Mouse (Mus musculus) left cerebral cortex, postnatal 36 days (tissue): ENCODE results near the gene 2010111I01Rik. TPM values are rescaled to one million over a fixed set of nuclear protein-coding genes. Genes with fewer than 3 reads are reported as not detected.
A peak's percentile ranks its signal among the peaks of the same experiment; 100 is the strongest.
"Not testable (repeated sequence)": the region's sequence is repeated elsewhere in the genome, so short reads cannot be mapped to it uniquely, and the experiment has no call there.

ENCODE experiments used
- DNase-seq, 2 experiments: peaks; one replicate each; pipeline ENCODE4 v3.0.0; 2021 to 2022; ENCODE audit warnings: low spot score in 2 of 2, mixed read lengths in 1 of 2
- intact Hi-C: fragments of 180-260 bp; cut with DNase I; formaldehyde crosslinking; loops from one replicate; pipeline ENCODE4 v1.15.1; 2025
- total RNA-seq, 2 experiments: library from RNA; stranded (reverse); gene quantifications; 2 replicates each; pipeline ENCODE4 v1.2.3; 2021

The 2010111I01Rik gene
- total RNA-seq = 100 to 1,000 TPM in 1 of 2 experiments, 10 to 100 TPM in 1; 93.2 to 121 TPM

DNA sequence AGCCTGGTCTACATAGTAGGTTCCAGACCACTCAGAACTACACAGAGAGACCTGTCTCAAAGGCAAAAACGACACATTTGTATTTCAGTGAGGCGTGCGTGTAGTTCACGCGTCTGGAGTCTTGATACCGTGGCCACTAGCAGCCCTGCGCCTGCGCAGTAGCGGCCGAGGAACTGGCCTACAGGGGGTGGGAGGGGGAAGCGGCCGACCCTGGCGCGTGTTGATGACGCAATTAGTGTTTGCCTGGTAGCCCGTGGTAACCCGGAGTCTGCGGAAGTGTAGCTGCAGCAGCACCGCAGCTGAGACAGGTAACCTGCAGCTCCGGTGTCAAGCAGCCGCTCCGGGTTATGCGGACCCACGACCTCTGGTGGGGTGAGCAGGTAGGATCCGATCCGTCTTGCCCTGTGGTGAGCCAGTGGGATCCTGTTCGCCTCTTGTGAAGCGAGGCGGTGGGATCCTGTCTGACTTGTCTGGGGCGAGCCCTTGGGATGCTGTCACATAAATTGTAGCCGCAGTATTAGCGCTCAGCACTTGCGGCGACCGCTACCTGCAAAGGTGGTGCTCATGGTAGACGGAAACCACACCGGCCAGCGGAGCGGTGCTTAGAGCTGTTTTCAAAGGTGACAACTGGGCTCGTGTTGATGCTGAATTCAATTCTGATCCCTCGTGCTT is at the start of gene 2010111I01Rik:
TSS of gene 2010111I01Rik (plus strand) at position 254 of the 672 bp plus-strand sequence.
- DNase-seq = peak; percentile 96
- intact Hi-C loops = loop anchor here (10.0 kb wide), 1 partner anchor 70 kb away; no protein-coding TSS in a partner anchor

DNA sequence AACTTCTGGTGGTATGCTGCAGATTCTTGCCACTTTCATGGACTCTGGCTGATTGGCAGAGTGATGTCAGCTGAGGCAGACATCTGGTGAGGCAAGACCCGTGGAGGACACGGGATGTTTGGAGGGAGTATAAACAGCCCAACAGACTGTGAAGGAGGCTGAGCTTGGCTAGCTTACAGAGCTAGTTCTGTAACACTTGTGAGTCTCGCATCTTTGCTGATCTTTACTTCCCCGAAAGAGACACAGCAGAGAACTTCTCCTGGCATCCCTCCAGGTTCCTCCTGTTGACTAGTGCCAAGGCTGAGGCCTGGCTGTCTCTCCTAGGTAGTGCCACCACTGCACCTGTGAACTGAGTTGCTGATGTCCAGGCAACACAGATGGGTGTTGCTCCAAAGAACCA is 48.0 kb upstream of the 2010111I01Rik start:
- intact Hi-C loops = no loop called here
- no peak for DNase-seq

DNA sequence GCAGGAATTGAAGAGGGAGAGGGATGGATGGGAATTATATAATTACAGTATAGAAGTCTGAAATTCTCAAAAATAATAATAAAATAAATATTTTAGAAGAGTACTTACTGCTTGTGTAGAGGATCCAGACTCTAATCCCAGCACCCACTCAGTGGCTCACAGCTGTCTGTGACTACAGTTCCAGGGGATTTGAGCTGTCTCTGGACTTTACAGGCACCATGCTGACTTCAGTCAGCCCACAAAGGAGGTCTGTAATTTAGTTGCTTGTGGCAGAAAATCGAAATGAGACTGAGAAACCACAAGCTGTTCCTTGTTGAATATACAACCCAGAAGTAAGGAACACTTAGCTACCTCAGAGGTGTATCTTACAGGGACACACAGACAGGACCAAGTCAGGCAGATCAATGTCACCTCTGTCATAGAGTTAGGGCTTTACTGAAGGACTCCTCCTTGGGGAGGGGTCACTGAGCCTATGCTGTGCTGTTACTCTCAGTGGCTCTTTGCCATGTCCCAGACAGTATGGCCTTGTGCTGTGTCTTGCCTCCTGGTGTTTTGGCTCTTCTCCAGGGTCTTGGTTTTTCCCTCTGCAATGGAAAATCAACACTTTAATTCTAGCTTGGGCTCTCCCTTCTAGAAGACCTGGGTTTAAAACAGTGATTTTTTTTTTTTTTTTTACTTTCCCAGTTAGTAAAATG is 47.1 kb upstream of the 2010111I01Rik start:
- no peak for DNase-seq
- intact Hi-C loops = no loop called here

DNA sequence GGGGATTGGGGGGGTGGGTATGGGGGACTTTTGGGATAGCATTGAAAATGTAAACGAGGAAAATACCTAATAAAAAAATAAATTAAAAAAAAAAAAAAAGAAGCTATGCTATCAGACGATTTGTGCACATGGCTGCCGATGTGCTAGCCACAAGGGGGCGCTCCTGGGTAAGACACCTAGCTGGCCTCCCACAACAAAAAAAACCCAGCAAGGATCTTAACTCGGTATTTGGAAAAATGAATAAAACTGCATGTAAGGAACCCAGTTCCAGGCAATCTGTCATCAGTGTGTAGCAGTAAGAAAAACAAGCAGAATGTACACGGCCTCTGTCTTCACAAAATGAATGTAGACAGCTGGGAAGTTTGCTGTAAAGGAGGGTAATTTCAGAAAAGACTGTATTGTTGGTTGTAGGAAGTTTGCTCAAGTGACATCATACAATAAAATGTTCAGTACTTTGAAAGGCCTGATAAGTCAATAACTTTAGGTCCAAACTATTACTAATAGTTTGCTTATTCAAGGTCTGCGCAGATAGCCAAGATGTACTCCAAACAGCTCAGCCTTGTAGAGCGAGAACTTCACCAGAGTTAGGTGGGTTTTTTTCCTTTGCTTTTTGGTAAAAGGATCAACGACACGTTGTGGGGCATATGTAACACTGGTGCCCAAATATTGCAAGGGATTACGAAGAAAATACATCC is 44.9 kb upstream of the 2010111I01Rik start:
- intact Hi-C loops = no loop called here
- DNase-seq = peak; percentile 64 to 74

DNA sequence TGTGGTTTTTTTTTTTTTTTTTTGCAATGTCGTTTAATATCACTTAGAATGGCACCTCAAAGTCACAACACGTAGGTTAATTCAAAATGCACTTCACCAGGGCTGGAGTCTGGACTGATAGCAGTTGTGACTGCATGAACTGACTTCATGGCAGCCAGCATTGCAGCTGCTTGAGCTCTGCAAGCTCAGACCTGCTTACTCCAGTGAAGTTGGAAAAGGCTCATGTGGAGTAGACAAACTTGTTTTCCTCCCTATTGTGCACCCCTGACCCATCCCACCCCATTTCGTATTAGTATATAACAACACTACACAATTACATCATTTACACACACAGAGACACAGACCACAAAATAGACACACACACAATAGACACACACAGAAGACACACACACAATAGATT is 42.0 kb upstream of the 2010111I01Rik start:
- intact Hi-C loops = no loop called here

DNA sequence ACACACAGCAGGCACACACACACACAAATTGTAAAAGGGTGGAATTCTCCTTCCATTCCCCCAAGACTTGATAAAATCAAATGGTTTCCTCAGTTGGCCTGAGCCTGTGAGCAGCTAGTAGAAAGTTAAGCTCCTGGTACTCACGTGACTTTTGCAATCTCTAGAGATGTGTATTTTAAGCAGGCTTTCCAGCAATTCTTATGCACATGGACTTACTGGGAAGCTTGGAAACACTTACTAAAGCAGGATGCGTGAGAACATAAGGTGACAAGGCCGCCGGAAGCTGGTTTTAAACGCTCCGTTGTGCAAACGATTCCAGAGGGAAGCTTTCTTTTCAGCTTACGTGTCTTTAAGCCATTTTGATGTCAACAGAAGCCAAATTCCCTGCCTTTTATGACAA is 41.5 kb upstream of the 2010111I01Rik start:
- intact Hi-C loops = no loop called here
- DNase-seq = no peak

More for the DNA sequence above, 42.0 kb upstream of the 2010111I01Rik start:
- no peak for DNase-seq

DNA sequence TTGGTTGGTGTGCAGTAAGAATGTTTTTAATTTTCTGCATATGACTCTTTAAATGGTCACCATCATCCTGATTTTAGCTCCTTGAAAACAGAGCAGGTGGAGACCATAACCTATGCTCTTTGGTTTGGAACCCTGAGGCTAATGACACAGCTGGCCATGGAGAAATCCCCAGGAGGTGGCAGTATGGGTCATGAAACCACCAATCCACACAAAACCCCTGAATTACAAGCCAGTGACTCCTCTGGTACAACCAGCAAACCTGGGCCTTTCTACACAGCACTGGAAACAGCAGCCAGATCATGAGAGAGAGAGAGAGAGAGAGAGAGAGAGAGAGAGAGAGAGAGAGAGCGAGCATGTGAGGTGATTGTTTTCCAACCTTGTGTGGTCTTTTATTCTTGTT is 38.2 kb upstream of the 2010111I01Rik start:
- no peak for DNase-seq
- intact Hi-C loops = loop anchor here (2.0 to 5.0 kb wide), 2 partner anchors 106 to 408 kb away; no protein-coding TSS in a partner anchor

DNA sequence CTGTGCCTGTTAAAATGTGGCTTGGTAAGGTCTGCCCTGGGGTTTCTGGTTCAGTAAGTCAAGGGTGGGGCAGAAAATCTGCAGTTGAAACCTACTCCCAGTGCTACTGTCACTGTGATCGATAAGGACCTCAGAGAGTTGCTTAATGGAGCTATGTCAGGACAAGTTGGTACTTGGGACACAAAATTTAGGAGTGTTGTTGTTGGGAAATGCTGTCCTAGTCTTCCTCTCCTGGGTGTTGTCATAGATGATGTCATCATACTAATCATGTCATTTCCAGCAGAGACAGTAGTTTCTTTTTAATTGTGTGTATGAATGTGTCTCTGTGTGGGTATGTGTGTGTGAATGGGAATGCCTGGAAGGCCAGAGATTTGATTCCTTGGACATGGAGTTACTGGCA is 37.2 kb upstream of the 2010111I01Rik start:
- DNase-seq = no peak
- intact Hi-C loops = loop anchor here (2.0 to 5.0 kb wide), 2 partner anchors 105 to 407 kb away; no protein-coding TSS in a partner anchor

DNA sequence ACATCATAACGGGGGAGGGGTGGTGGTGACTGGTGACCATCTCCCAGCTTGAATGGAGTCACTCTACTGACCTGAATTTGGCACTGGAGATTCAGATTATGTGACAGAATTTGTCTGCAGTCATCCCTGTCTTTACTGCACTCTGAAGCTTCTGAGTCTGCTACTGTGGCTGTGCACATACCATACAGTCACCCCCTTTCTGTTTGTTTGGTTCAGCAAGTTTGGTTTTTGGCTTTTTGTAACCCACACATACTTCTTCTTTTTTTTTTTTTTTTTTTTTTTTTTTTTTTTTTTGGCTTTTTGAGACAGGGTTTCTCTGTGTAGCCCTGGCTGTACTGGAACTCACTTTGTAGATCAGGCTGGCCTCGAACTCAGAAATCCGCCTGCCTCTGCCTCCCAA is 35.5 kb upstream of the 2010111I01Rik start:
- intact Hi-C loops = loop anchor here (5.0 kb wide), 1 partner anchor 103 kb away; no protein-coding TSS in a partner anchor
- DNase-seq = not testable (repeated sequence)

DNA sequence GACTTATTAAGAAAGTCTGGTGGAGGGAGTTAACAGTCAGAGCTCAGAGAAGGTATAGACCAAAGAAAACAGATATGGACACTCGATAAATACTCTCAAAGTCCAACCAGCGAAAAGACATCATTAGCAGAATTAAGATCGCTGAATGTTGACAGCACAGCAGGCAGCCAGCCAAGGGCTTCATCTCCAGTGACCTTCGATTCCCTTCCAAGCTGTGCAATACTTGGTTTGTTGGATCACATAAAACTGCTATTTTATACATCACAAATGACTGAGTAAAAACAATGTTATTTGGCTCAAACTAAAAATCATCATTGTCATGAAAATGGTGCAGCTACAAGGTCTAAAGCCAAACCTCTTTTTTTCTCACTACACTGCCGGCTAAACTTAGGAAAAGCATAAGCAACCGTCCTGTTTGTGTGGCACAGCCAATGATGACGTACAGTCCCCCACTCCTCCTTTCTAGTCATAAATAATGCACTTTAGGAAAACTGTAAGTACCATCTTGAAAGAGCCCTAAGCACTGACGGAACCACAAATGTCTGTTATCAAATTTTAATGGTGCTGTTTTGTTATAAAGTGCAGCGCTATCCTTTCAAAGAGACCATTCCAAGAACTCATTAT is 34.8 kb upstream of the 2010111I01Rik start:
- DNase-seq = no peak
- intact Hi-C loops = loop anchor here (5.0 kb wide), 1 partner anchor 102 kb away; no protein-coding TSS in a partner anchor

DNA sequence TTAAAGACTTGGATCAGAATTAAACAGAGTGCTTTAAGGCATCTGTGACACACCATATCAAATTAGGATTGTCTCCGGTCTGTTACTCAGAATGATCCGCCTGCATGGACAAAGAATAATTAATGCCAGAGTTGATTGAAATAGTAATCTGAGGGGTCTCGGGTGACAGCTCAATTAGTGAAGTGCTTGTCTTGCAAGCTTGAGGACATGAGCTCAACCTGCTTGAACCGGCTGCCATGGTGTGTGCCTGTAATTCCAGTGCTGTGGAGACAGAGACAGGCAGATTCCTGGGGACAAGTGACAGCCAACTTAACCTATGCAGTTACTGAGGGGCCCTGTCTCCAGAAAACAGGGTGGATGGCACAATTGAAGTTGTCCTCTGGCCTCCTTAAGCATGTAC is 32.2 kb upstream of the 2010111I01Rik start:
- intact Hi-C loops = no loop called here
- no peak for DNase-seq

DNA sequence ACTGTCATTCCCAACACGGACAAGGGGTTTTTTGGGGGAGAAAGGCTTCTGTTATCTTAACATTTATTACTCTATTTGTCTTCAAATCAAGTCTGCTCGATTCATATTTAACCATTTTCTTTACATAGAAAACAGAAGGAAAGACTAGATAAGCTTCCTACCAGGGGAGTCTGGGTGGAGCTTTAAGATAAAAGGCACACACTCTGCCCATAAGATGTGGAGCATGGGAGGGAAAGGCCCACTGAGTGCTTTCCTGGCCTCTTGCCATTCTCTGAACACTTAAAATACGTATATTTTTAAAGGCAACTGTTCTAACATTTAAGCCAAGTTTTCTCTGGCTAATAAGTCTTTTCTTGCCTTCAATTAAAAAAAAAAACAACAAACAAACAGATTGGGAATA is 25.3 kb upstream of the 2010111I01Rik start:
- intact Hi-C loops = no loop called here
- DNase-seq = no peak

DNA sequence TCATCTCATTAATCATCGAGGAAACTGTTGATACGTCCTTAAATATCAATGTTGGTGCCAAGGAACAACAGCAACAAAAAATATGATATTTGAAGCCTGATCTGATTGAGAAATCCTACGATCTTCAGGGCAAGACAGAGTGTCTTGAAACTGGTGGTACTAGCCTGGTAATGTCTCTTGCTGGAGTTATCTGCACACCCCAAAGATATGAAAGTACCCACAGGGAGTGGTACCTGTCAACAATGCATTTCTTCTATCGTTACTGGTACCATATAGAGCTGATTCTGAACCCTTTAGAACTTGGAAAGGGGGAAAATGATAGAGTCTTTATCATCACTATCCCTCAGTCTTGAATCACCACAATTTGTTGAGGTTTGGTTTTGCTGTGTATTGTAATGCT is 24.9 kb upstream of the 2010111I01Rik start:
- intact Hi-C loops = loop anchor here (10.0 kb wide), 1 partner anchor 315 kb away; no protein-coding TSS in a partner anchor
- no peak for DNase-seq

DNA sequence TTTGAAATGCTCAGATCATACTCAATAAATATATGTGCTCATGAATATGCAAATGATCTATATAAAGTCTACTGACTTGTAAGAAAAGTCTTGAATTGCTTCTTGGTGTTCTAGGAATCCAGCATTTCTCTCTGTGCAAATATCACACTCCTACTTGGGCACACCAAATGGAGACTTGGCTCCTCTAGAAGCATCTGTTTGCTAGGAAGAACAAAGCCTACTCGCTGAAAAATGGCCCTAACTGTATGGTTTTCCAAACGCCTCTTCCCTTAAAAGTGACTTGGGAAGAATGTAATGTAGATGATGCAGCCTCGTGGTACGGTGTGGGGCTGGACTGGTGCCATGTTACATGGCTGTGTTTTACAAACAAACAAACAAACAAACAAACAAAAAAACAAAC is 24.0 kb upstream of the 2010111I01Rik start:
- DNase-seq = peak; percentile 43 to 47
- intact Hi-C loops = loop anchor here (10.0 kb wide), 1 partner anchor 314 kb away; no protein-coding TSS in a partner anchor

DNA sequence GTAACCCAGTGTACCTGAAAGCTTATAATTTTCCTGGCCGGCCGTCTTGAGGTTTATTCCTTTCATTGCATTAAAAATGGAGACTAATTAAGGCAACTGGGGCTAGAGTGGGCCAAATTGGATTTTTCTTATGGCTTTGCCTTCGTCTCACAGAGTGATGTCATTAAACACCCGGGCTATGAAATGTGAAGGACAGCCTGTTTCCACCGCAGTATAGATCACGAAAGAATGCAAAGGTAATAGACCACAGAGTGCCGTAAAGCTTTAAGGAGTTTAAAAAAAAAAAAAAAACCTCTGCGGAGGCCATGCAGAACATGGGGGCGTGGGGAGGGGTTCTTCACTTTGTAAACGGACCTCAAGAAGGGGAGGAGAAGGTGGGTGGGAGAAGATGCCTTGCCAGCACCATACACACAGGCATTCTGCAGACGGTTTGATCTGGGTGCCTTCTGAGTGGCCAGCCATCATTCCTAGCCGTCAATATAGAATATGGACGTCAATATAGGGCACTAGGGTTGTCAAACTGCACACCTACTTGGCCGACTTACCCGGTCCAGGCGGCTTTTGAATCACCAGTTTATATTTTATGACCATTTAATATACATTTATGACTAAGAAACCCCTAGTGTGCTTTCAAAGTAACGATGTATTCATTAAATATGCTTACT is 23.2 kb upstream of the 2010111I01Rik start:
- DNase-seq = peak in 1 of 2 experiments; percentile 8
- intact Hi-C loops = loop anchor here (10.0 kb wide), 1 partner anchor 313 kb away; no protein-coding TSS in a partner anchor

DNA sequence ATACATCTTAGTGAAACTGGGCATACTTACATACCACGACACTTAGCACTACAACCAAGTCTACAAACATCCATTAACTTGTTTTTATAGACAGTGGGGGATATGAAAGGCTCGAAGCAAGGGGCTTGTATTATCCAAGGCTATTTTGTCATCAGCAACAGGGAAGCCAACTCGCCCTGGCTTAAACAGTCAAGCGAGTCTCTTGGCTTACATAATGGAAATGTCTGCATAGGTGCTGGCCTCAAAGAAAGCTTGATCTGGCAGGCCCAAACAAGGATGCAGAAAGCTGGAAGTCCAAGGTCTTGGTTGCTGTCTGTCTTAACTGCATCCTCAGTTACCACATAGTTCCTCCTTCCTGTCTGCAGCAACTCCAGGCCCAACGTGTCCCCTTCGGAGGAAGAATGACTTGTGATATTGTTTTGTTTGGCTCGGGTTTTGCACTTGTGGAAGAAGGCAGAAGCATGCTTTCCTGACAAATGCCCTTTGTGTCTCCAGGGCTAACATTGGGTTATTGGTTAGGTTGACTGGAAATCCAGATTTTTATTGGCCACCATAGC is 21.3 kb upstream of the 2010111I01Rik start:
- intact Hi-C loops = loop anchor here (10.0 kb wide), 1 partner anchor 311 kb away; no protein-coding TSS in a partner anchor

DNA sequence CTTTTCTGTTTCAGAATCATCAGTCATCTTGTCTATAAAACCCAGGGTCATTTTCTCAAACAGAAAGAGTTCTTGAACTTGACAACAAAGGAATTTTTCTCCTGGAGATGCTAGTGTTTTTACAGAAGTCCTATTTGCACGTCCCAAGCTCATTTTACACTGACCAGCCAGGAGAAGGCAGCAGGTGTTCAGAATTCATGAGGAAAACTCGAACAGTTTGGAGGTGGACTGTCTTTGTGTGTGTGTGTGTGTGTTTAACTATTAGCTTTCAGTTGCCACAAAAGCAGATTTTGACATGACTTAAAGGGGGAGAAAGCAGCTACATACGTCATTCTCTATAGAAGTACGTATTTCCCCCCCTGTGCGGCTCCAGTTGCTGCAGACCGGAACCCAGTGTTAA is 20.6 kb upstream of the 2010111I01Rik start:
- intact Hi-C loops = loop anchor here (10.0 kb wide), 1 partner anchor 311 kb away; no protein-coding TSS in a partner anchor
- DNase-seq = no peak

More for the DNA sequence above, 21.3 kb upstream of the 2010111I01Rik start:
- DNase-seq = no peak

DNA sequence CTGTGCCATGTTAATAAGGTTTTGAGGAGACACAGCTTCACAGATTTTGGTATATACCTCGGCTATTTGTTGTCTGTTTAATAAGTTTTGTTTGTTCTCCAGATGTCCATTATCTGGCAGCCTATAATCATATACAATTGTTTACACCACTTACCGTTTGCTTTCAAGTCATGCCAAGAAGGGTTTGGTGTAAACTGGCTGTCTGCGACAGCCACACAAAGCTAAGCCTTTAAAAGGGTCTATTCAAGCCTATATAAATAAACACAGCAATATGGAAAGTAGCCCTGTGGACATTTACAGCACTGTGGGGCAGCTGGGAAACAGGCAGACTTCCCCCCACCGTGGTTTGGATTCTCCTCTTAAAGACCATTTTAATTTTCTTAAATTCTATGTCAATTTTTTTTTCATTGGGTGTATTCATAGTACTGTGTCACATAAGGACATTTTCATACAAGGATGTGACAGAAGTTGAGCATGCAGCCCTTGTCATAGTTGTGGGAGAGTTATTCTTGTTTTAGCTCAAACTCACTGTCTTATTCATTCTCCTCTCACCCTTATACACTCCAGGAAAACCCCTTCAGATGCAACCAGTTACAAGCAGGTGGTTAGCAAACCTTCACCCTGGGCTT is 15.0 kb upstream of the 2010111I01Rik start:
- intact Hi-C loops = loop anchor here (10.0 kb wide), 1 partner anchor 305 kb away; no protein-coding TSS in a partner anchor
- DNase-seq = no peak
